Mouse (Mus musculus) ES-E14 (cell line): Measurements from ENCODE around the gene Ncaph.

ENCODE experiments used
- CHD2 ChIP-seq: IDR thresholded peaks from 2 replicates; pipeline ENCODE4 v1.6.1; 2014; ENCODE audit warnings: mild to moderate bottlenecking, low read depth, low read length, inconsistent platforms
- MAFK ChIP-seq: IDR thresholded peaks from 2 replicates; pipeline ENCODE4 v1.6.1; 2014; ENCODE audit warnings: mild to moderate bottlenecking, low read depth, low read length, inconsistent platforms; ENCODE audit not compliant: insufficient read depth
- ZC3H11A ChIP-seq: IDR thresholded peaks from 2 replicates; pipeline ENCODE4 v1.6.1; 2012; ENCODE audit warnings: low read depth, mild to moderate bottlenecking, inconsistent platforms, low read length, borderline replicate concordance
- ZNF384 ChIP-seq: IDR thresholded peaks from 2 replicates; pipeline ENCODE4 v1.6.1; 2012; ENCODE audit warnings: low read depth, low read length, inconsistent platforms

- TF ChIP-seq ZNF384 (no peak), ZC3H11A (no peak), MAFK (no peak), CHD2 (no peak)
Measured at GRCm38 (mm10) chr2:127074116-127074515, 59.6 kb downstream of the Ncaph start.
